Mouse (Mus musculus): ENCODE measurements around the gene Arhgap32. TPM values are rescaled to one million over a fixed set of nuclear protein-coding genes. Genes with fewer than 3 reads are reported as not detected.
"Not testable (repeated sequence)": the region's sequence is repeated elsewhere in the genome, so short reads cannot be mapped to it uniquely, and the experiment has no call there.

Gene Arhgap32
- polyA plus RNA-seq, 1 experiment from 2014 or later, result 10.0 TPM

- Histone ChIP-seq H3K4me2 (replicated peaks) (no peak overlapping the region), H3K4me1 (replicated peaks) (no peaks in the 10 kb centered on the region), H3K9ac (no peak overlapping the region), H3K36me3 (no peaks in the 10 kb centered on the region), H3K27ac (no peak overlapping the region), H3K9me3 (no peaks in the 10 kb centered on the region), H3K27me3 (replicated peaks) (no peaks in the 10 kb centered on the region), H3K4me3 (replicated peaks) (no peak overlapping the region)
- WGBS, result 57% methylated on average over 3 of the region's 3 CpGs
- no peak for ATAC-seq
Observed at GRCm38 (mm10) chr9:32142834-32143233, 26.9 kb downstream of the Arhgap32 start.

DNA sequence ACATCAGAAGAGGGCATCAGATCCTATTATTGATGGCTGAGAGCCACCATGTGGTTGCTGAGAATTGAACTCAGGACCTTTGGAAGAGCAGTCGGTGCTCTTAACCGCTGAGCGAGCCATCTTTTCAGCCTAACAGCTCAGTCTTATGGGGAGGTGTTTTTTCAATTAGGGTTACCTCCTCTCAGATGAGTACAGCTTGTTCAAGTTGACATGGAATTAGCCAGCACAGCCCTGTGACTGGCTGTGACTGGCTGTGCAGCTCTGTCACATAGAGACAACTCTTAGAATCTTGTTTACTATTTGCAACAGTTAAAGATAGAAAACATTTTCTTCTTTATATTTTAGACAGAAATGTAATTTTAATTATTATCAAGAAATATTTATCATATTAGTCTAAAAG lies 27.5 kb downstream of the Arhgap32 start:
- ATAC-seq, result no peak
- Histone ChIP-seq H3K4me3 (replicated peaks) (no peak overlapping the region), H3K4me1 (replicated peaks) (no peaks in the 10 kb centered on the region), H3K36me3 (no peaks in the 10 kb centered on the region), H3K27me3 (replicated peaks) (no peaks in the 10 kb centered on the region), H3K27ac (no peak overlapping the region), H3K9ac (no peak overlapping the region), H3K4me2 (replicated peaks) (no peak overlapping the region), H3K9me3 (no peaks in the 10 kb centered on the region)
- WGBS, result 96% methylated on average over 3 of the region's 3 CpGs

- no peak overlapping the region for H3K27ac ChIP-seq
- no peaks in the 10 kb centered on the region for H3K27me3 ChIP-seq (replicated peaks)
- no peak overlapping the region for H3K4me3 ChIP-seq (replicated peaks)
- 69% methylated on average over 12 of the region's 12 CpGs for WGBS
- no peaks in the 10 kb centered on the region for H3K9me3 ChIP-seq
- H3K4me1 ChIP-seq (replicated peaks), result no peaks in the 10 kb centered on the region
- H3K4me2 ChIP-seq (replicated peaks), result no peak overlapping the region
- no peaks in the 10 kb centered on the region for H3K36me3 ChIP-seq
- no peak overlapping the region for H3K9ac ChIP-seq
- no peak for ATAC-seq
Observed at GRCm38 (mm10) chr9:32146257-32146996, 30.5 kb downstream of the Arhgap32 start.

GRCm38 (mm10) chr9:32149241-32149640 lies 33.3 kb downstream of the Arhgap32 start:
- Histone ChIP-seq H3K4me1 (replicated peaks) (no peaks in the 10 kb centered on the region), H3K4me3 (replicated peaks) (no peak overlapping the region), H3K9ac (no peak overlapping the region), H3K36me3 (no peaks in the 10 kb centered on the region), H3K27ac (no peak overlapping the region), H3K4me2 (replicated peaks) (no peak overlapping the region), H3K9me3 (no peaks in the 10 kb centered on the region), H3K27me3 (replicated peaks) (no peaks in the 10 kb centered on the region)
- no peak for ATAC-seq
- 81% methylated on average over 3 of the region's 3 CpGs for WGBS

GRCm38 (mm10) chr9:32149836-32150642 lies 34.1 kb downstream of the Arhgap32 start:
- no peak for ATAC-seq
- Histone ChIP-seq H3K4me2 (replicated peaks) (no peak overlapping the region), H3K4me3 (replicated peaks) (no peak overlapping the region), H3K4me1 (replicated peaks) (no peaks in the 10 kb centered on the region), H3K27ac (no peak overlapping the region), H3K9ac (no peak overlapping the region), H3K36me3 (no peaks in the 10 kb centered on the region), H3K9me3 (no peaks in the 10 kb centered on the region), H3K27me3 (replicated peaks) (no peaks in the 10 kb centered on the region)
- 83% methylated on average over 11 of the region's 11 CpGs for WGBS

GRCm38 (mm10) chr9:32154727-32155371 lies 38.9 kb downstream of the Arhgap32 start:
- Histone ChIP-seq H3K36me3 (no peaks in the 10 kb centered on the region), H3K27ac (no peak overlapping the region), H3K9me3 (no peaks in the 10 kb centered on the region), H3K4me3 (replicated peaks) (no peak overlapping the region), H3K4me1 (replicated peaks) (no peaks in the 10 kb centered on the region), H3K9ac (no peak overlapping the region), H3K4me2 (replicated peaks) (no peak overlapping the region), H3K27me3 (replicated peaks) (no peaks in the 10 kb centered on the region)
- no peak for ATAC-seq
- 89% methylated on average over 3 of the region's 3 CpGs for WGBS

DNA sequence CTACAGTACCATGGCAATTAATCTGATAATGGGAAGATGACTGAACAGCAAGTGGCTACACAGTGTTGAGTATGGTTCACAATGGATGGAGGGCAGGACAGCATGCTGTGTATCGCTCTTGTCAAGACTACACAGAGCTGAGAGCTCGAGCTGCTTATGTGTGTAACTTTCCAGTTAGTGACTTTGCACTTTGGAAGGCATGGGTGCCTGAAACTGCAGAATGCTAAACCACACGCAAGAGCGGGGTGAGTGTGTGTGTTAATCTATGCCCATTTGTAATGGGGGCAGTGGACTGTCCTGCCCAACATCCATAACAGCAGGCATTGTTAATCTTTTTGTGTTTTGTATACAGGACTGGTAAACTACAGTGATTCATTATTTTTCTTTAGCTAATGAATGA lies 40.8 kb downstream of the Arhgap32 start:
- no peak overlapping the region for H3K9ac ChIP-seq
- 84% methylated on average over 4 of the region's 4 CpGs for WGBS

GRCm38 (mm10) chr9:32157201-32157600 lies 41.3 kb downstream of the Arhgap32 start:
- Histone ChIP-seq H3K4me3 (replicated peaks) (no peak overlapping the region), H3K27me3 (replicated peaks) (no peaks in the 10 kb centered on the region), H3K36me3 (no peaks in the 10 kb centered on the region), H3K27ac (no peak overlapping the region), H3K4me1 (replicated peaks) (no peaks in the 10 kb centered on the region), H3K9ac (no peak overlapping the region), H3K4me2 (replicated peaks) (no peak overlapping the region), H3K9me3 (no peaks in the 10 kb centered on the region)
- 69% methylated on average over 3 of the region's 3 CpGs for WGBS
- ATAC-seq, result no peak

More for the DNA sequence above, 40.8 kb downstream of the Arhgap32 start:
- ATAC-seq, result no peak
- H3K27ac ChIP-seq, result no peak overlapping the region
- no peaks in the 10 kb centered on the region for H3K4me1 ChIP-seq (replicated peaks)
- no peak overlapping the region for H3K4me2 ChIP-seq (replicated peaks)
- no peaks in the 10 kb centered on the region for H3K36me3 ChIP-seq
- no peaks in the 10 kb centered on the region for H3K9me3 ChIP-seq
- no peak overlapping the region for H3K4me3 ChIP-seq (replicated peaks)
- no peaks in the 10 kb centered on the region for H3K27me3 ChIP-seq (replicated peaks)

GRCm38 (mm10) chr9:32158837-32159543 lies 43.1 kb downstream of the Arhgap32 start:
- no peaks in the 10 kb centered on the region for H3K36me3 ChIP-seq
- H3K27ac ChIP-seq, result no peak overlapping the region

GRCm38 (mm10) chr9:32159724-32160123 lies 43.8 kb downstream of the Arhgap32 start:
- H3K36me3 ChIP-seq, result no peaks in the 10 kb centered on the region
- H3K9ac ChIP-seq, result no peak overlapping the region
- no peaks in the 10 kb centered on the region for H3K4me1 ChIP-seq (replicated peaks)
- no peak overlapping the region for H3K4me2 ChIP-seq (replicated peaks)
- no peak for ATAC-seq
- H3K4me3 ChIP-seq (replicated peaks), result no peak overlapping the region
- H3K9me3 ChIP-seq, result no peaks in the 10 kb centered on the region
- WGBS, result 69% methylated on average over 3 of the region's 3 CpGs
- H3K27me3 ChIP-seq (replicated peaks), result no peaks in the 10 kb centered on the region
- H3K27ac ChIP-seq, result no peak overlapping the region

More at GRCm38 (mm10) chr9:32158837-32159543, 43.1 kb downstream of the Arhgap32 start:
- WGBS, result 28% methylated on average over 3 of the region's 3 CpGs
- no peaks in the 10 kb centered on the region for H3K9me3 ChIP-seq
- no peak overlapping the region for H3K4me2 ChIP-seq (replicated peaks)
- H3K9ac ChIP-seq, result no peak overlapping the region
- no peaks in the 10 kb centered on the region for H3K4me1 ChIP-seq (replicated peaks)
- peak; percentile 92 for ATAC-seq
- H3K27me3 ChIP-seq (replicated peaks), result no peaks in the 10 kb centered on the region
- H3K4me3 ChIP-seq (replicated peaks), result no peak overlapping the region

GRCm38 (mm10) chr9:32162792-32163191 lies 46.9 kb downstream of the Arhgap32 start:
- Histone ChIP-seq H3K27ac (no peak overlapping the region), H3K4me2 (replicated peaks) (no peak overlapping the region), H3K4me3 (replicated peaks) (no peak overlapping the region), H3K27me3 (replicated peaks) (no peaks in the 10 kb centered on the region), H3K9me3 (no peaks in the 10 kb centered on the region), H3K9ac (no peak overlapping the region), H3K4me1 (replicated peaks) (no peaks in the 10 kb centered on the region), H3K36me3 (no peaks in the 10 kb centered on the region)
- ATAC-seq, result no peak
- WGBS, result 82% methylated on average over 2 of the region's 2 CpGs

GRCm38 (mm10) chr9:32163820-32164219 lies 47.9 kb downstream of the Arhgap32 start:
- H3K4me3 ChIP-seq (replicated peaks); H3K27me3 ChIP-seq (replicated peaks); H3K9me3 ChIP-seq; H3K4me2 ChIP-seq (replicated peaks); H3K9ac ChIP-seq; H3K27ac ChIP-seq; ATAC-seq; H3K36me3 ChIP-seq; H3K4me1 ChIP-seq (replicated peaks): not testable (repeated sequence)
- 91% methylated on average over 6 of the region's 6 CpGs for WGBS
